Mouse (Mus musculus): ENCODE measurements around the gene Umod. TPM values are rescaled to one million over a fixed set of nuclear protein-coding genes. Genes with fewer than 3 reads are reported as not detected.
A peak's percentile ranks its signal among the peaks of the same experiment; 100 is the strongest.

Umod gene
- total RNA-seq, 2 experiments from 2014 or later = not detected

GRCm38 (mm10) chr7:119427180-119427616 lies 51.9 kb downstream of the Umod start:
- peak in 1 of 2 experiments; percentile 14 for DNase-seq

GRCm38 (mm10) chr7:119420730-119421129 lies 58.4 kb downstream of the Umod start:
- DNase-seq = no peak

- DNase-seq = no peak
Observed at GRCm38 (mm10) chr7:119418523-119418922, 60.6 kb downstream of the Umod start.

Other genes starting within 250 kb of the Umod start
- gene Gp2, start 20.0 kb downstream of the Umod start, total RNA-seq (2021) = under 1 TPM in 1 of 2 experiments, not detected in 1; 0.15 TPM
- 10 to 100 TPM; 19.8 to 21.8 TPM for gene Acsm5, start 40.2 kb upstream of the Umod start, total RNA-seq (2021)
- gene Pdilt, start 44.2 kb upstream of the Umod start, total RNA-seq (2021) = not detected
- gene Acsm2, start 75.1 kb upstream of the Umod start, total RNA-seq (2021) = not detected
- under 1 TPM in 1 of 2 experiments, not detected in 1; 0.57 TPM for gene Acsm1, start 127.7 kb upstream of the Umod start, total RNA-seq (2021)
- gene Acsm4, start 210.7 kb upstream of the Umod start, total RNA-seq (2021) = not detected
- gene Thumpd1, start 241.5 kb upstream of the Umod start, total RNA-seq (2021) = 10 to 100 TPM; 16.0 to 17.2 TPM